Mouse (Mus musculus) forebrain, postnatal 0 days (tissue): ENCODE measurements at regions not wholly inside any gene's neighbourhood (a gene's known extent, or its start where the extent isn't known, plus 50 kb on each side); places are given as distances from the start of the nearest gene placed in this dataset.

Source experiments
- ATAC-seq: fragments of 200-750 bp; cut with Nextera tagmentation; 2 replicates; pipeline ENCODE4 v1.8.0; 2017; ENCODE audit warnings: mild to moderate bottlenecking, moderate library complexity
- DNase-seq: peaks from one replicate; pipeline ENCODE4 v3.0.0-alpha.2; 2015
- H3K27ac ChIP-seq: fragments of 300-500 bp; sonication (generic); 2 replicates; pipeline ENCODE4 v1.5.1; 2014; ENCODE audit warnings: low read depth, mild to moderate bottlenecking, antibody characterized with exemption, low read length, moderate library complexity, mixed read lengths
- H3K27me3 ChIP-seq: fragments of 300-500 bp; sonication (generic); 2 replicates; pipeline ENCODE4 v1.6.1; 2014; ENCODE audit warnings: mild to moderate bottlenecking, low read length, mixed read lengths; ENCODE audit not compliant: insufficient read depth
- H3K36me3 ChIP-seq: fragments of 300-500 bp; sonication (generic); 2 replicates; pipeline ENCODE4 v1.6.1; 2014; ENCODE audit warnings: mild to moderate bottlenecking, moderate library complexity; ENCODE audit not compliant: insufficient read depth
- H3K4me1 ChIP-seq: fragments of 300-500 bp; sonication (generic); 2 replicates; pipeline ENCODE4 v1.6.1; 2014; ENCODE audit warnings: antibody characterized with exemption; ENCODE audit not compliant: insufficient read depth
- H3K4me2 ChIP-seq: fragments of 300-500 bp; sonication (generic); 2 replicates; pipeline ENCODE4 v1.6.1; 2014; ENCODE audit warnings: low read depth, mild to moderate bottlenecking, moderate library complexity
- H3K4me3 ChIP-seq: fragments of 300-500 bp; sonication (generic); 2 replicates; pipeline ENCODE4 v1.5.1; 2014; ENCODE audit warnings: low read depth, low read length, mixed read lengths
- H3K9ac ChIP-seq: fragments of 300-500 bp; sonication (generic); 2 replicates; pipeline ENCODE4 v1.6.1; 2014; ENCODE audit warnings: mild to moderate bottlenecking
- H3K9me3 ChIP-seq: fragments of 300-500 bp; sonication (generic); 2 replicates; pipeline ENCODE4 v1.6.1; 2016; ENCODE audit warnings: low read length
- CTCF ChIP-seq: sonication (generic); IDR thresholded peaks from 2 replicates; pipeline ENCODE4 v1.5.1; 2016; ENCODE audit warnings: antibody characterized with exemption, control low read depth, low read depth
- WGBS: fragments of 180-500 bp; shearing (Covaris S2); extraction: QIAGEN DNeasy Blood & Tissue Kit; methylation state at CpG from one replicate; pipeline ENCODE4 v1.1.7; 2014; 5-methylcytosine and 5-hydroxymethylcytosine counted together

GRCm38 (mm10) chr11:18753856-18754255 is 264.9 kb downstream of the Meis1 start:
- Histone ChIP-seq H3K9me3 (no peaks in the 10 kb centered on the region), H3K4me3 (no peak overlapping the region), H3K9ac (no peak overlapping the region), H3K4me2 (no peak overlapping the region), H3K4me1 (0 out of 2 replicates have a peak, but pooled peaks cover 3% of the 10 kb centered on the region), H3K36me3 (no peaks in the 10 kb centered on the region), H3K27me3 (peaks cover 23% of the 10 kb centered on the region), H3K27ac (no peak overlapping the region)
- TF ChIP-seq CTCF, result no peak
- no peak for ATAC-seq
- 40% methylated on average over 9 of the region's 9 CpGs for WGBS
- no peak for DNase-seq

DNA sequence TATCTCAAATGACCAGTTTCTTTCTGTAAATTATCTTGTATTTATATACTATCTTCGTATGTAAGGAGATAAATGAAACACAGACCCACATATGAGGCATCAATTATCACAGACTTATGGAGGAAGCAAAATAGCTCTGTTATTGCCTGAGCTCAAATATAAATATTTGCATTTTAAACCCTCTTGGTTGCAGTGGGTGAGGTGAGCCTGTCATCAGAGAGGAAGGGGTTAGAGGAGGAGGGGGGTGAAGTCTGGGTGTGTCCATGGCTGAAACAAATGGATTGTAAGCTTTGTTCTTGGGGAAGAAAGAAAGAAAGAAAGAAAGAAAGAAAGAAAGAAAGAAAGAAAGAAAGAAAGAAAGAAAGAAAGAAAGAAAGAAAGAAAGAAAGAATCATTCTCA is 265.5 kb downstream of the Meis1 start:
- H3K4me2 ChIP-seq, result no peak overlapping the region
- no peak for DNase-seq
- no peaks in the 10 kb centered on the region for H3K36me3 ChIP-seq
- no peaks in the 10 kb centered on the region for H3K9me3 ChIP-seq
- H3K9ac ChIP-seq, result no peak overlapping the region
- ATAC-seq, result no peak
- TF ChIP-seq CTCF, result no peak
- H3K27me3 ChIP-seq, result peaks cover 16% of the 10 kb centered on the region
- WGBS, result 76% methylated on average over 1 of the region's 1 CpGs
- no peak overlapping the region for H3K27ac ChIP-seq
- H3K4me3 ChIP-seq, result no peak overlapping the region
- H3K4me1 ChIP-seq, result 0 out of 2 replicates have a peak, but pooled peaks cover 3% of the 10 kb centered on the region

GRCm38 (mm10) chr11:18752512-18752911 is 266.3 kb downstream of the Meis1 start:
- 26% methylated on average over 2 of the region's 2 CpGs for WGBS
- Histone ChIP-seq H3K9me3 (no peaks in the 10 kb centered on the region), H3K4me1 (0 out of 2 replicates have a peak, but pooled peaks cover 3% of the 10 kb centered on the region), H3K4me3 (no peak overlapping the region), H3K4me2 (no peak overlapping the region), H3K36me3 (no peaks in the 10 kb centered on the region), H3K9ac (no peak overlapping the region), H3K27ac (no peak overlapping the region), H3K27me3 (peaks cover 16% of the 10 kb centered on the region)
- TF ChIP-seq CTCF, result no peak
- no peak for DNase-seq
- ATAC-seq, result no peak

DNA sequence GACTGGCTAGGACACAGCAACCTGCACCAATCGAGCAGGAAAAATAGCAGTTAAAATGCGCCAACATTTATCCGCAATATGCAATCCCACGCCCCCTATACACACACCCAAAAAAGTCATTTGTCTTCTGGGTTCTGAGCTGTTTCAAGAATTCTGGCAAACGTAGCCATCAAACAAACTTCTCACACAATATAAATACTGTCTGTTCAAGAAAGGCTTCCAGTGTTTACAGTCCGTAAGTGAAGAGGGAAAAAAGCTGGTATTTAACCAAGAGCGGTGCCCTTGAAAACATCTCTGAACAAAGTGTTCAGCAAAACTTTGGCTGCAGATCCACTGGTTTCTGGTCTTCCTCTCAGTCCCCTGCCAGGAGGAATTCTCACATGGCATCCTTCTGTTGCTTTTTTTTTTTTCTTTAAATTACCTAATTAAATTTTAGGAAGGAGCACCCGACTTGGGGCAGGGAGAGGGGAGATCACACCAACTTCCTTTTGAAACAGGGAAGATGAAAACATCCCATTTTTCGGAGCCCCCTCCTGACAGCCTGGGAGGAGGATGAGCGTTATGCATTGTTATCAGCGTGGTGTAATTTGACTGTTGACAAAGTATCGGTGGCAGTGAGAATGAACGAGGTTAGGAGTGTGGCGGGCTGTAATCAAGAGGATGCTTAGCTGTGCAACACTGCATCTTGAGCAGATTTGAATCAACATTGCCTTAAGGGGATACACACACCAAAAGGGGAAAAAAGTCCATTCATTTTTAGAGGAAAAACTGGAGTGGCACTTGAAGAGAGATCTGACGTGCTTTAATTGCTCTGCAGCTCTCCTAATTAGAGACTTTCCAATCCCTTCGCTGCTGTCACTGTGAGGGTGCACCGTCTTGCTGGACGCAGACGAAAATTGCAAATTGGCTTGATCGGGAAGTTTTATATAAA is 267.6 kb downstream of the Meis1 start:
- no peaks in the 10 kb centered on the region for H3K36me3 ChIP-seq
- ATAC-seq (peak; percentile 75), DNase-seq (peak; percentile 45)
- H3K27ac ChIP-seq, result no peak overlapping the region
- TF ChIP-seq CTCF, result no peak
- no peak overlapping the region for H3K9ac ChIP-seq
- peaks cover 23% of the 10 kb centered on the region for H3K27me3 ChIP-seq
- 0 out of 2 replicates have a peak, but pooled peaks cover 3% of the 10 kb centered on the region for H3K4me1 ChIP-seq
- H3K4me3 ChIP-seq, result peak overlapping the region; percentile 20
- peak overlapping the region; percentile 51 for H3K4me2 ChIP-seq
- no peaks in the 10 kb centered on the region for H3K9me3 ChIP-seq
- 9% methylated on average over 20 of the region's 20 CpGs for WGBS

- 0 out of 2 replicates have a peak, but pooled peaks cover 3% of the 10 kb centered on the region for H3K4me1 ChIP-seq
- no peaks in the 10 kb centered on the region for H3K9me3 ChIP-seq
- H3K27ac ChIP-seq, result no peak overlapping the region
- no peak for TF ChIP-seq CTCF
- H3K9ac ChIP-seq, result no peak overlapping the region
- no peak for DNase-seq
- no peak overlapping the region for H3K4me2 ChIP-seq
- no peak overlapping the region for H3K4me3 ChIP-seq
- no peak for ATAC-seq
- H3K27me3 ChIP-seq, result peaks cover 23% of the 10 kb centered on the region
- no peaks in the 10 kb centered on the region for H3K36me3 ChIP-seq
- WGBS, result 53% methylated on average over 2 of the region's 2 CpGs
Measured at GRCm38 (mm10) chr11:18750080-18750375, 268.8 kb downstream of the Meis1 start.

DNA sequence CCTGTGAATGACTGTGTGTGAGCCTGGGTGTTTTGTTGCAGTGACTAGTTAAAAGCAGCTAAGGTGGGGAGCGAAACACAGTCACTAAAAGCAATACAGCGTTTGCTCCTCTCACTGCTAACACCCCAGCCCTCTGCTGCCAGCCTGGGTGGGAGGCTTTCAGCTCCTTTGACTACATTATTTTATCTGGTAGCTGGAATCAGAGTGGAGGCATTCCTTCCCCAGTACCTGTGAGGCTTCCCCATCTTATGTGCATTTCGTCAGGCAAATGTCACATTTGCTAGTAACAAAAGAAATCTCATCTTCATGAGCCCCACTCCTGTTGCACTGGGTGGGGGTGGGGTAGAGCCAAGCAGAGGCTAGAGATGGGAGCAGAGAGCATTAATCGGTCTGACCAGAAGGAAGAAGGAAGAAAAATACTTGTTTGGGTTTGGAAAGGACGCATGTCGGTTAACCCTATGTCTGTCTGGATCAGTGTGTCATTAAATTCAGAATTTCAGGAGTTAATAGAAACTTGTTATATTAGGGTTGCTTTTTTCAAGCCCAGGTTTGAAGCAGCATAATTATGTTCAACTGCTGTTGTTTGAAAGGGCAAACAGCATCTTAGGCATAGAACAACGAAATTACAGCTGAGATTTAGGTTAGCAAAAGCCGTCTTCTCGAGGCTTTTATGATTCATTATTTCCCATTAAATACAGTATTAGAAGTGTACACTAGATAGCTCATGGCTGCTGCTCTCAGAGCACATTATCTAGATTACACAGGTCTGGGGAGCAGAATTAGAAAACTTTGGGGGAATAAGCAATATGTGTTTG is 269.3 kb downstream of the Meis1 start:
- DNase-seq (no peak), ATAC-seq (no peak)
- Histone ChIP-seq H3K4me1 (no peaks in the 10 kb centered on the region), H3K4me3 (no peak overlapping the region), H3K9ac (no peak overlapping the region), H3K9me3 (no peaks in the 10 kb centered on the region), H3K27me3 (peaks cover 23% of the 10 kb centered on the region), H3K36me3 (no peaks in the 10 kb centered on the region), H3K4me2 (no peak overlapping the region), H3K27ac (no peak overlapping the region)
- WGBS, result 50% methylated on average over 9 of the region's 9 CpGs
- no peak for TF ChIP-seq CTCF
